Mouse (Mus musculus) embryo, embryonic 9.5 days (tissue): Measurements from ENCODE around the gene Gm11027.

Experiments used
- DNase-seq: peaks from one replicate; pipeline ENCODE4 v3.0.0-alpha.2; 2017; ENCODE audit errors: extremely low spot score

The Gm11027 gene

DNA sequence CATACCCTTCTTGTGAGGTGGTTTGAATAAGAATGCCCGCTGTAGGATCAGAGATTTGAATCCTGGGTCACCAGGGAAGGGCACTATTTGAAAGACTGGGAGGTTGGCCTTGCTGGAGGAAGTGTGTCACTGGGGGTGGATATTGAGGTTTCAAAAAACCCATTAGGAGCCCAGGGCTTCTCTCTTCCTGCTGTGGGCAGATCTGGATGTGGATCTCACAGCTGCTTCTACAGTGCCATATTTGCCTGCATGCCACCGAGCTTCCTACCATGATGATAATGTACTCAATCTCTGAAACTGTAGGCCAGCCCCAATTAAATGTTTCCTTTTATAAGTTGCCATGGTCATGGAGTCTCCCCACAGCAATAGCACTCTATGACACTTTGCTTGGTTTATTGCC, 4.0 kb downstream of the Gm11027 start:
- no peak for DNase-seq

DNA sequence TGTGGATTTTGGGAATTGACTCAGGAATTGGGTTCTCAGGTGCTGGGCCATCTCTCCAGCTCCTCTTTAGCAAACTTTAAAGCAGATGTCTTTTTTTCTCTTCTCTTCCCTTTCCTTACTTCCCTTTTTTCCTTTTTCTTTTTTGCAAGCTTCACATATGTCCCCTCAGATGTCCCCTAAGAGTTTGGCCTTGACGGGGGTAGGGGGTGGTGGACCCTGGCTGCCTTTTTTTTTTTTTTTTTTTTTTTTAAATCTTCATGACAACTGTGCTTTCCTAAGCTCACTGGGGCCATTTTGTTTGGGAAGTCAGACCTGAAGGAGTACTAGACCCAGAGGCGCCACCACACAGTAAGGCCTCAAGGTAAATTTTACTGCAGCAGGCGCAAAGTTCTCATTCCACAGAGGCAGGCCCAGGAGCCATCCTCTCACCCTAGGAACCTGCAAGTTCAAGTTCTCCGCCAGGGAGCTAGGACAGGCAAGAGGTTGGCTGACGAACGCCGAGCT, 5.0 kb downstream of the Gm11027 start:
- DNase-seq = no peak

DNA sequence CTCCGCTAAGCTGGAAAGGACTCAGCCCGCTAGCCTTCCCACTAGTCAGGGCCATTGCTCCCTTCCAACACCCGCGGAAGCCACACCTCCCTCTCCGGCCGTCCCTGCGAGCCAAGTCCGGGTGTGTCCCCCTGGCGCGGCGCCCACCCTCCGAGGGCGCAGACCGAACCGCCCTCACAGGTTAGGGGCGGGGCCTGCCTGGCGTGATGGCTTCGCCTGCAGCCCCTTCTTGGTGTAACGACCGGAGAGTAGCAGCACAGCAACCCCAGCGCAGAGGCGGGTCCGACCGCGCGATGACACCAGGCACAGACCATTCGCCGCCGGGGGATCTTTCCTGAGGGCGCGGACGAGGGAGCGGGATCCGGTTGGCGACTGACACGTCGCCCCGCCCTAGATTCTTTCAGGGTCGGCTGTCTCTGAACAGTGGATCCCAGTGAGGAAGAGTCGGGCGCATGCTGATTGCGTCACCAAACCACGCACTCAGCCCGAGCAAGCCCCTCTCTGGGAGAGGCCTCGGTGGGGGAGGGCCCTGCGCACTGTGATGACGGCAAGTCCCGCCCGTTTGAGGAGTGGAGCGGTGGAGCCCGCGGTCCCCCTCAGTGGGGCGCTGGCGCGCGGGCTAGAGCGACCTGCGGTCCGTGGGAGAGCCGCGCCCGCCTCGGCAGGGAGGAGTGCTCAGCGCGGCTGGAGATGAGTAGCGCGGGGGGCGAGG, 5.6 kb downstream of the Gm11027 start, which contains the start of gene Esyt2:
Gene Esyt2 (plus strand): TSS at position 544 of the 712 bp plus-strand sequence.
- peak; percentile 99 for DNase-seq

DNA sequence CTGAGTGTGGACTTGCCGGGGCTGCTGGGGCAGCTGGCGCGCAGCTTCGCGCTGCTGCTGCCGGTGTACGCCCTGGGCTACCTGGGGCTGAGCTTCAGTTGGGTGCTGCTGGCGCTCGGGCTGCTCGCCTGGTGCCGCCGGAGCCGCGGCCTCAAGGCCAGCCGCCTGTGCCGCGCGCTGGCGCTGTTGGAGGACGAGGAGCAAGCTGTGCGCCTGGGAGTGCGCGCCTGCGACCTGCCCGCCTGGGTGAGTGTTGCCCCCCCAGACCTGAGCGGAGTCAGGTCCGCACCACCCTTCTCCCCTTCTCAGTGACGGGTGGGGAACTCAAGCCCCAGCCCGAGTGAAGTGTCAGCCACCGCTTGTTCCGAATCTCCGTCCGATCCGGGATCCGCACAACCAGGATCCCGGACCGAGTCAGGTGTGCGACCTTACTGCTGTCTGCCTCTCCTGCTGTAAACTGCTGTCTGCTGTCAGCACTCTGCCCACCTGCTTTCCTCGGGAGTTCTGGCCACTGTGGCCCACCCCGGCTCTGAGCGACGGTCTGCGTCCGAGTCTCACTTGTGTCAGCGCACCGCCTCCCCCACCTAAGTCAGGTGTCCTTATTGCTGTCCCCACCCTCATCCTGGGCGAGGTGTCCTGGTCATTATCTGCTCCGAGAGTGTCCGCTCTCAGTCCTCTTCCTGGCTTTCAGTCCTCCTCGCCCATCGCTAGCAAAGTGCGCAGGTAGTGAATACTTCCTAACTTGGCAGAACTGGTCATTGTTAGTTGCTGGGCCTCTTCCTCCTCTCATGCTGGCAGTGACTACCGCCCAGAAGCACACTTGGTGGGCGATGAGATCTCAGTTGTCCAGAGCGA, 6.5 kb downstream of the Gm11027 start:
- peak; percentile 34 for DNase-seq

DNA sequence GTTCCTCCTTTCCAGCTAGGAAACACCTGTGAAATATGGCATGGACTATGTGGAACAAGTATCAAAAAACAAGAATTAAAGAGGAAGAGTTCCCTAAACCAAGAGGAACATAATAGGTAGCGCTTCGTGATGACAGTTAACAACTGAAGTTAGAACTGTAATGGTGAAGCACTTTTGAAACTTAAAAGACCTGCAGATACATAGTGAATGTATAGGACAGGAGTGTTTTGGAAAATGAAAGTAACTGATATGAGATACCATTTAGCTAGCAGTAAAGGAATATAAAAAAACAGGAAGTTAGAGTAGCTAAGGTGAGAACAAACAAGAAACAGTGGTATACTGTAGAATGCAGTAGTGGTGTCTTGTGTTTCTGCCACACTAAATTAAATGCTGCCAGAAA, 7.7 kb downstream of the Gm11027 start:
- DNase-seq = no peak

DNA sequence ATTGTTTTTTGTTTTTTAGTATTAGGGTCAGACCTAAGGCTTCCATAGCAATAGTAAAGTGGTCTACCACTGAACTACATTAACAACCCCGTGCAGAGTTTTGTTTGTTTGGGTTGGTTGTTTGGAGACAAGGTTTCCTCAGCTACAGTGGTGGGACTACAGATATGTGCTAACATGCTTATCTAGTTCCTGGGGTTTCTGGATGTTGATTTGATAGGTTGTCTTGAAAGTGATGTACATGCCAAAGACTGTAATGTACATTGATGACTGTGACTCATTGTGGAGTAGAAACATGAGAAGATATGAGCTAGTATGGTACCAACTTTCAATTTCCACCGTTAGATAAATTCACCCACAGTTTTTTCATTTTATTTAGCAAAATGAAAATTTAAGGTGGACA, 8.3 kb downstream of the Gm11027 start:
- no peak for DNase-seq

DNA sequence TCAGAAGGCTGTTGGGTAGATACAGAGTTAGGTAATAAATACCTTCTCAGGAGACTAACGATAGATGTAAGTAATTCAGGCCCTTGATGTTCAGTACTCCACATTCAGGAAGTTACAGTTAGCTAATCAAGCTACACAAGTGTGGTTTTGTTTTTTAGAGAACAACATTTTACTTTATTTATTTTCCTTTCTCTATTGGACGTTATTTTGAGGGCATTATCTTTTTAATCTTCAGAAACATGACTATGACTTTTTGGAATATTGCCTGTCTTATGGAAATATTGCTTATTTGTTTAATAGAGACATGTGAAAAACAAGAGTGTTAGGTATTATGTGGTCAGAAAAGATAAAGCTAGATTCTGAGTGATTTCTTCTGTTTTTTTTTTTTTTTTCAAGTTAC, 18.0 kb downstream of the Gm11027 start:
- no peak for DNase-seq

DNA sequence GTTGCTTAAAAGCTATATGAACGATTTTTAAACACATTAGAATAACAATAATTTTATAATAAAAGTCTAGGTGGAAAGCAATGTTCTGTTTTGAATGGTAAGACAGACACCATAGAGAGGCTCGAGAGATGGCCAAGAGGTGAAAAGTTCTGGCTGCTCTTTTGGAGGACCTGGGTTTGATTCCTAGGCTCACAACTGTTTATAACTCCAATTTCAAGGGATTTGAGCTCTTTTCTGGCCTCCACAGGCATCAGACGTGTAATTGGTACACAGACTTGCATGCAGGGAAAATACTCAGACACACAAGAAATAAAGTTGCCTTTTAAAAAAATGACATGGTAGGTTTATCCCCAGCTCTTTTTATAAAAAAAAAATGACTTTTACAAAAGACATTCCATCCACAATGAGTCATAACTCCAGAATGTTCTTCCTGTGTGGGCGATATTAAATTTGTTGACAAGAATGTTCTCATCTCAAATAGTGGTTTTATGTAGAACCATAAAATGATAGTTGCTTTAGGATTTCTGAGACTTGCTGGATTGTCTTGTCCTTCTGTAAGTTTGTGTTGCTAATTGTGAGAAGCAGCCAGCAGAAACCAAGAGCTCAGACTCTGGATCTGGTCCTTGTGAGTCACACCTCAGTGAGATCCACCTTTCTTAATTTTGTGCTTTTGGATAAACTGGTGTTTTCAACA, 18.6 kb downstream of the Gm11027 start:
- no peak for DNase-seq

DNA sequence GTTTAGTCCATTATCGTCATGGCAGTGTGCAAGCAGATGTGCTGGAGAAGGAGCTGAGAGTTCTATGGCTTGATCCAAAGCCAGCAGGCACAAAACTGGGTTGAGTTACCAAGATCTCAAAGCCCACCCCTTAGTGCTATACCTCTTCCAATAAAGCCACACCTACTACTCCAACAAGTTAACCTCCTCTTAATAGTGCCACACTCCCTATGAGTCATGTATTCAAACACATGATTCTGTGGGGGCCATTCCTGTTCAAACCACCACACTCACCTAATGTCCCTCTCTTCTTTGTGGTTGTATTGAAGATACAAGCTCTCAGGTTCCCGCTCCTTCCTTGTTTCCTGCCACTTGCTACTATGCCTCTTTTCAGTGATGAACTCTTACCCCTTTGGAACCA, 24.7 kb downstream of the Gm11027 start:
- DNase-seq = no peak

DNA sequence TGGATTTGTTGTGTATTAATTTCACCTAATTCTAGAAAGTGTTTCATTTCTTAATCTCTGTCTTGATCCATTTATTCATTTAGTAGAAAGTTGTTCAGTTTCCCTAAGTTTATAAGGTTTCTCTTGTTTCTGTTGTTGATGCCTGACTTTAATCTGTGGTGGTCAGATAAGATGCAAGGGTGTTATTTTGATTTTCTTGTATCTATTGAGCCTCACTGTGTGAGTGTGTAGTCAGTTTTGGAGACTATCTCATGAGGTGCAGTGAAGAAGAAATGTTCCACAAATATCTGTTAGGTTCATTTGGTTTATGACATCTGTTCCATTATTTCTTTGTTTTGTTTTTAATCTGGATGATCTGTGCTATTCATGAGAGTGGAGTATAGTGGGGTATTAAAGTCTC, 27.0 kb downstream of the Gm11027 start:
- no peak for DNase-seq

DNA sequence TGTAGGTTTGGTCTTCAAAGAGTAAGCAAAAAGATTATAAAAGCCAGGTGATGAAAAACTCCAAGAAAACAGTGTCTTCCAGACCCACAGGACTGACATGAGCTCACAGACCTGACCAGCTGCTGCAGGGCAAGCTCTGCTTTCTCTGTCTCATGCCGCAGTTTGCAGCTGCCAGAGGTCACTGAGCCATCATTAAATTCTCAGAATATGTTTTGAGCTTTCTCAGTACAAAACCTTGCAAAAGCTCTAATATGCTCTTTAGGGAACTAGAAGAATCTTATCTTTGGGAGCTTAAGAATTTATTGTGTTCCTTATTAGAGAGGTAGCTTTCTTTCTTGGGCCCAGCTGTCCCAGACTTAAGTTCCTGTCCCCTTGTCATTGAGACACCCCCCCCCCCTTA, 30.9 kb downstream of the Gm11027 start:
- DNase-seq = no peak

DNA sequence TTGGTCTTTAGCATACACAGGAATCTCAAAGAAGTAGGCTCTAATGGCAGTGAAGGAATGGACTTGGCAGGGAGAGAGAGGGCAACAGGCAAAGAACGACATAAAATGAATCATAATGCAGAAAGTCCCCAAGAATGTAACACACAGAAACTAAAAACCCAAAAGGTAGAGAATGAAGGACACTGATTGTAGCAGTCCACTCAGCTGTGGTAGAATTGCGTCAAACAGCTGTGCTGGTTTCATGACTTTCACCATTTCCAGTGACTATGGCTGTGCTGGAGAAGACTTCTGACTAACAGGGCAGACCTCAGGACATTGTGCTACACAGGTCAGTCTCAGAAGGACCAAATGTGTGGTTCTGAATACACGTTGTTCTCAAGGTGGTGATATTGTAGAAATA, 32.7 kb downstream of the Gm11027 start:
- DNase-seq = no peak

DNA sequence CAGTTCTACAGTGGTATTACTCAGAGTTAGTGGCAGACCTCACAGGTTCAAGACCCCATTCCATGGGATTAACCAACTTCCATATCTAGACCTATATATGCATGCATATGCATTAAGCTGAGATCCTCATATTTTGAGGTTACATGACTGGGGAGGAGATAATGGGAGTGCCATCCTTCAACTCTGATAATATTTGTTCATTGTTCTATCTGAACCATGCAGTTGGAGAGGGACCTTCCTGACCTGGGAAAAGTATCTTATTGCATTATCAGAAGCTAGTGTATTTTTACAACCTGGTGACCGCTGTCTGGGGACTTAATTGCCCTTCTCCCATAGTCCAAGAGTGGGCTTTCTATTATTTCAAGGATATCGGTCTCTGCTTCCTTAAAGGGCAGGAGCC, 33.4 kb downstream of the Gm11027 start:
- no peak for DNase-seq

DNA sequence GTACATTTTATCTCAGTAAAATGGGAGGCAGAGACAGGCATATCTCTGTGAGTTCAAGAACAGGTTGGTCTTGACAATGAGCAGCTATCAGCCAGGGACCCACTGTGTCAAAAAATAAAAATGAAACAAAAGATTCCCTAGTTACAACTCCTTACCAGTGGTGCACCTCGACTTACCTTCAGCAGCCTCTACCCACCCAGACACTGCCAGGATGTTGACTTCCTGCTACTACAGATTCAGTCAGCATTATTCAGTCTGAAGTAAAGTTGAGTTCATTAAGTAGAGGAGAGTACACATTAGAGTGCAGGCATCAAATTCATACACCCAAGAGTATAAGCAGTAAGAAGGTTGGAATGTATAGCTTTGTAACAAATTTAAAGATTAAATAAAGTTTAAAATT, 38.6 kb downstream of the Gm11027 start:
- no peak for DNase-seq

DNA sequence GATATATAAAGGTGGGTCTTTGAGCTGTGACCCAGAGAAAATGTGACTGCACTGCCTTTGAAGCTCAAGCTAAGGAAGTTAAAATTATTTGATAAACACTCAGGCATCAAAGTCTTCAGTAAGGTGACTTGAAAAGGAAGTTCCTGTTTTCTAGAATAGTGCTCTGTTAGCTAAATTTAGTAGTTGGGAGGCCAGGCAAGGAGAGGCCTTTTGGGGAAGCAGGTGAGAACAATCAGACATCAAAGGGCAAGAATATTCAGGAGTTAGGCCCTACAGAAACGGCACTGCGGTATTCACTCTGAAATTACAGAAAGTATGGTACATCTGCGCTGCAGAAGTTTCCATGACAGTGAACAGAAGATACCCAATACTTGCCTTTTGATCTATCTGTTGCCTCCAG, 40.3 kb downstream of the Gm11027 start:
- no peak for DNase-seq

DNA sequence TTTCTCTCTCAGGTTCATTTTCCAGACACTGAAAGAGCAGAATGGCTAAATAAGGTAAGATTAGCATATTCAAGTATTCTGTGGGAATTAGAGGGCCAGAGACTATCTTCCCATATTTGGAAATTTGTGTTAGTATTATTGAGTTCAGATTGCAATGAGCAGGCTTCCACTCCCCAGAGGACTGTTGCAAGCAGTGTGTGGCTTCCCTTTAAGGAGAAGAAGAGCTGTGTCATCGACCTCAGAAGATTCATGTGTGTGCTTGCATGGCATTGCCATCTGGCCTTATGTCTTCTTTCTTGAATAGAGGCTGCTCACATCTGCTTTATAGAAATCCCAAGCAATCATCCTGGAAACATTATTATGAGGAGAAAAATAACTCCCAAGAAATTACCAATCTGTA, 42.6 kb downstream of the Gm11027 start:
- DNase-seq = no peak
